Mouse (Mus musculus) gastrocnemius, postnatal 36 days (tissue): ENCODE results near the gene Miox. TPM values are rescaled to one million over a fixed set of nuclear protein-coding genes. Genes with fewer than 3 reads are reported as not detected.
A peak's percentile ranks its signal among the peaks of the same experiment; 100 is the strongest.

Source experiments
- DNase-seq, 2 experiments: peaks; one replicate each; pipeline ENCODE4 v3.0.0; 2022
- intact Hi-C: fragments of 180-260 bp; cut with DNase I; formaldehyde crosslinking; loops from one replicate; pipeline ENCODE4 v1.15.1; 2025
- total RNA-seq, 2 experiments: library from RNA; stranded (reverse); gene quantifications; 2 replicates each; pipeline ENCODE4 v1.2.3; 2021

Gene Miox
- total RNA-seq, 2 experiments from 2014 or later = not detected

GRCm38 (mm10) chr15:89314511-89315189, 19.5 kb upstream of the Miox start:
- DNase-seq = no peak
- intact Hi-C loops = no loop called here

- peak; percentile 97 to 99 for DNase-seq
- intact Hi-C loops = no loop called here
Observed at GRCm38 (mm10) chr15:89315190-89315731, 18.9 kb upstream of the Miox start, which contains the start of gene Sbf1. TSS of gene Sbf1 (minus strand) at chr15:89315311.

GRCm38 (mm10) chr15:89316146-89316545, 18.1 kb upstream of the Miox start:
- DNase-seq = no peak
- intact Hi-C loops = no loop called here

- DNase-seq = no peak
- intact Hi-C loops = no loop called here
Observed at GRCm38 (mm10) chr15:89321264-89321663, 12.9 kb upstream of the Miox start.

- DNase-seq = no peak
- intact Hi-C loops = no loop called here
Observed at GRCm38 (mm10) chr15:89322670-89323522, 11.3 kb upstream of the Miox start, which contains the start of gene Adm2. TSS of gene Adm2 (plus strand) at chr15:89322720.

GRCm38 (mm10) chr15:89323656-89324055, 10.5 kb upstream of the Miox start:
- no peak for DNase-seq
- intact Hi-C loops = no loop called here

GRCm38 (mm10) chr15:89326441-89326840, 7.8 kb upstream of the Miox start:
- intact Hi-C loops = no loop called here
- no peak for DNase-seq

GRCm38 (mm10) chr15:89334774-89335537, 758 bp downstream of the Miox start:
- DNase-seq = no peak
- intact Hi-C loops = no loop called here

- no peak for DNase-seq
- intact Hi-C loops = no loop called here
Observed at GRCm38 (mm10) chr15:89336422-89336821, 2.2 kb downstream of the Miox start.

GRCm38 (mm10) chr15:89339696-89340095, 5.5 kb downstream of the Miox start:
- DNase-seq = no peak
- intact Hi-C loops = loop anchor here (10.0 kb wide), 1 partner anchor 195 kb away; no protein-coding TSS in a partner anchor

- no peak for DNase-seq
- intact Hi-C loops = loop anchor here (10.0 kb wide), 1 partner anchor 195 kb away; no protein-coding TSS in a partner anchor
Observed at GRCm38 (mm10) chr15:89340136-89340535, 5.9 kb downstream of the Miox start.

GRCm38 (mm10) chr15:89341678-89342077, 7.5 kb downstream of the Miox start:
- intact Hi-C loops = loop anchor here (10.0 kb wide), 1 partner anchor 193 kb away; no protein-coding TSS in a partner anchor

GRCm38 (mm10) chr15:89343325-89343724, 9.1 kb downstream of the Miox start:
- DNase-seq = no peak
- intact Hi-C loops = loop anchor here (10.0 kb wide), 1 partner anchor 191 kb away; no protein-coding TSS in a partner anchor

More at GRCm38 (mm10) chr15:89341678-89342077, 7.5 kb downstream of the Miox start:
- no peak for DNase-seq

GRCm38 (mm10) chr15:89350447-89350846, 16.2 kb downstream of the Miox start:
- DNase-seq = no peak
- intact Hi-C loops = loop anchor here (5.0 kb wide), 1 partner anchor 223 kb away; the partner anchor contains the start of gene Hdac10

GRCm38 (mm10) chr15:89351302-89351701, 17.1 kb downstream of the Miox start:
- intact Hi-C loops = loop anchor here (5.0 kb wide), 1 partner anchor 224 kb away; the partner anchor contains the start of gene Hdac10
- DNase-seq = no peak

GRCm38 (mm10) chr15:89352054-89352453, 17.9 kb downstream of the Miox start:
- no peak for DNase-seq
- intact Hi-C loops = loop anchor here (5.0 kb wide), 1 partner anchor 225 kb away; the partner anchor contains the start of gene Hdac10

GRCm38 (mm10) chr15:89352795-89353194, 18.6 kb downstream of the Miox start:
- intact Hi-C loops = loop anchor here (5.0 kb wide), 1 partner anchor 225 kb away; the partner anchor contains the start of gene Hdac10
- no peak for DNase-seq

GRCm38 (mm10) chr15:89353837-89354236, 19.6 kb downstream of the Miox start:
- no peak for DNase-seq
- intact Hi-C loops = loop anchor here (5.0 kb wide), 1 partner anchor 227 kb away; the partner anchor contains the start of gene Hdac10

- intact Hi-C loops = loop anchor here (5.0 kb wide), 1 partner anchor 227 kb away; the partner anchor contains the start of gene Hdac10
- DNase-seq = no peak
Observed at GRCm38 (mm10) chr15:89354455-89354854, 20.3 kb downstream of the Miox start.
